Mouse (Mus musculus) brain, adult 10 weeks (tissue): ENCODE data around the gene Cryl1. TPM values are rescaled to one million over a fixed set of nuclear protein-coding genes. Genes with fewer than 3 reads are reported as not detected.

ENCODE experiments used
- polyA plus RNA-seq: library from polyadenylated mRNA; stranded (reverse); fragments of 350-450 nt; fragmentation: Illumina TruSeq; extraction: RNeasy Lipid Tissue Mini Kit (QIAGEN cat#74804); gene quantifications from one replicate; pipeline ENCODE4 v1.2.3, GENCODE M21; 2015; ENCODE audit warnings: low read depth, low replicate concordance

Gene Cryl1
- 22.4 TPM for polyA plus RNA-seq

GRCm38 (mm10) chr14:57398065-57398757 lies at the start of gene Cryl1:
Gene Cryl1 (minus strand): TSS chr14:57398529.

GRCm38 (mm10) chr14:57423432-57424211 lies 25.3 kb upstream of the Cryl1 start, which contains the start of gene Ift88:
Gene Ift88 (plus strand): TSS chr14:57424062.

Other genes starting within 250 kb of the Cryl1 start
- gene Ift88, start 25.5 kb upstream of the Cryl1 start, polyA plus RNA-seq: 21.8 TPM
- 11.8 TPM for gene Il17d, start 126.2 kb upstream of the Cryl1 start, polyA plus RNA-seq
- gene Eef1akmt1, start 173.1 kb upstream of the Cryl1 start, polyA plus RNA-seq: 66.6 TPM